Mouse (Mus musculus): ENCODE results near the gene Arap1.

DNA sequence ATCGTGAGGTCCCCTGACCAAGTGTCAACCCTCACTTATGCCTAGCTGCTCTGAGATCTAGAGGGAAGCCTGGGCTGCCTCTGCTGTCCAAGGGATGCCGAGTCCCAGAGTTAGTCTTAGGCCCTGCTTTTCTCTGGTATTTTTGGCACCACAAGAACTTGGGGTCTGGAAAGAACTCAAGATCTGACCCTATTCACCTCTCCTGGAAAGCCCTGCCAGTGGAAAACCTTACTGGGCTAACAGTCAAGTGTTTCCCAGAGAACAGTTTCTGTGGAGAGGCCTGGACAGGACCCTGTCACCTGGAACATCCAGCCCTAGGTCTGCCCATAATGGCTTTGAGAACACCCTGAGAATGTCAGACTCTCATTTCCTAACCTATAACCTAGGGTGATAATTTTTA is 876 bp upstream of the Arap1 start:
- TF ChIP-seq POLR2A (IDR thresholded peaks at IDR 0.05; ENCODE audit: low read depth, low read length) (no peak), CTCF (IDR thresholded peaks at IDR 0.05; ENCODE audit: borderline replicate concordance, insufficient read depth, low read length) (no peak)

Data from embryonic fibroblast, embryonic 13.5 days (primary cell).